Mouse (Mus musculus): ENCODE measurements around the gene Dnm1. TPM values are rescaled to one million over a fixed set of nuclear protein-coding genes. Genes with fewer than 3 reads are reported as not detected.

The Dnm1 gene
- polyA plus RNA-seq, 1 experiment from 2014 or later, result 23.5 TPM

DNA sequence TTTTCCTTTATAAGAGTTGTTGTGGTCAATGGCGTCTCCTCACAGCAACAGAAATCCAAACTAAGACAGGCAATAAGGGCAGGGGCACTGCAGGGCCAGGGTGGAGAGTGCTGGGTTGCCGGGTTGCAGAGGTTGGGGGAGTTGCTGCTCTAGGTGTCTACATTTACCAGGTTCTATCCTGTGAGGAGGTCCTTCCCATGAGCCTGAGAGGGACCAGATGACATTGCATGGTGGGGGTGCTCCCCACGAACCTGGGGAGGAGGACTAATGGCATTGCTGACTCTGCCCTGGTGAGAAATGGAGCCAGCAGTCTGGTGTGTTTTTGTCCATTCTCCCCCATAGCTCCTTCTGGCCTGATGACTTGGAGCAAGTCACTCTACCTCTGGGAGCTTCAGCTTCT is 4.6 kb upstream of the Dnm1 start:
- Histone ChIP-seq H3K27me3 (replicated peaks; ENCODE audit: low read depth, poor library complexity, severe bottlenecking) (no peaks in the 10 kb centered on the region), H3K9me3 (no peaks in the 10 kb centered on the region), H3K36me3 (replicated peaks) (no peaks in the 10 kb centered on the region), H3K4me3 (no peak overlapping the region), H3K4me1 (peaks cover 49% of the 10 kb centered on the region), H3K27ac (replicated peaks) (no peak overlapping the region)
- 76% methylated on average over 3 of the region's 3 CpGs for WGBS
- DNase-seq (ENCODE audit: low spot score), result no peak

GRCm38 (mm10) chr2:32356216-32356615 is 3.1 kb upstream of the Dnm1 start:
- WGBS, result 78% methylated on average over 10 of the region's 10 CpGs
- DNase-seq (ENCODE audit: low spot score), result no peak
- no peak overlapping the region for H3K4me3 ChIP-seq

DNA sequence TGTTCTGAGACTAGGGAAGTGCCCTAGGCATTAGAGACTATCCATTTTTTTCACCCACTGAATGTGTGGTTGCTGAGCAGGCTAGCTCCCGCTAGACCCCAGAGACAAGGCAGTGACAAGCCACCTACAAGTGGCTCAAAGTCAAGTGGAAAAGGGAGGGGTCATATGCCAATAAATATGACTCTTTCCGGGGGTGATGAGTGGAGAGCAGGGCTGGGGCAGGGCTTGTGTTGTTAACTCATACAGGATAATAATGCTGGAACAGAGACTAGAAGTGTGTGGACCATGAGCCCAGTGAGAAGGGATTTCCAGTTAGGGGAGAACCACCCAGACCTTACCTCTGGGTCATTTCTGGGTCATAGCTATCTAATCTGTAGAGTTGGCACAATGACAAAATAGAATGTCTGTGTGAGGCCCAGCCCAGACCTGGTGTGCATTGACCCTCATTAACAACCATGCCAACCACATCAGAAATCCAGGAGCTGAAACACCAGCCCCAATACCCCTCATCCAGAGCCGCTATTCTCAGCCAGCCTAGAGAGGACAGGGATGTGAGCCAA is 1.3 kb upstream of the Dnm1 start:
- Histone ChIP-seq H3K27ac (replicated peaks) (no peak overlapping the region), H3K4me1 (peaks cover 55% of the 10 kb centered on the region)
- 89% methylated on average over 3 of the region's 3 CpGs for WGBS

More at GRCm38 (mm10) chr2:32356216-32356615, 3.1 kb upstream of the Dnm1 start:
- Histone ChIP-seq H3K27ac (replicated peaks) (no peak overlapping the region), H3K4me1 (peaks cover 53% of the 10 kb centered on the region), H3K36me3 (replicated peaks) (no peaks in the 10 kb centered on the region), H3K27me3 (replicated peaks; ENCODE audit: low read depth, poor library complexity, severe bottlenecking) (peaks cover 12% of the 10 kb centered on the region), H3K9me3 (no peaks in the 10 kb centered on the region)

DNA sequence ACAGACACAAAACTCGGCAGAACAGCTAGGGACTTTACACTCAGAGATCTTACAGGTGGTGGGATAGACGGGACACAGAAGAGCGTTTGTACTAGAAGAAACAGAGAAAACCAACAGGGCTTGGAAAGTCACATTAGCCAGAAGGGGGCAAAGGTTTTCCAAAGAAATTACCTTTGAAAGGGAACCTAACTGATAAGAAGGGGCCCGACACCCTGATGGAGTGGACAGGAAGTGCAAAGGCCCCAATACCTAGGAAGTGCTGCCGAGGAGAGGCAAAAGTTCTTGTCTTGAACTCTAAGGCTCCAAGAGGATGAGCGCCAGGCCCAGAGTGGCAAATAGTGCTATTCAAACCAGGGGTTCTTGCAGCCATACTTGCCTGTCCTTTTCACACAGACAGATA is 698 bp upstream of the Dnm1 start:
- peak overlapping the region; percentile 79; the same call in 1 of the 2 replicates for H3K4me3 ChIP-seq
- H3K4me1 ChIP-seq, result peaks cover 53% of the 10 kb centered on the region
- peak overlapping the region; percentile 89; the same call in 1 of the 2 replicates for H3K27ac ChIP-seq (replicated peaks)
- H3K36me3 ChIP-seq (replicated peaks), result peaks cover 19% of the 10 kb centered on the region
- peaks cover 21% of the 10 kb centered on the region for H3K27me3 ChIP-seq (replicated peaks; ENCODE audit: low read depth, poor library complexity, severe bottlenecking)
- 69% methylated on average over 6 of the region's 6 CpGs for WGBS
- H3K9me3 ChIP-seq, result no peaks in the 10 kb centered on the region
- no peak for DNase-seq (ENCODE audit: low spot score)

More for the DNA sequence above, 1.3 kb upstream of the Dnm1 start:
- Histone ChIP-seq H3K4me3 (no peak overlapping the region), H3K9me3 (no peaks in the 10 kb centered on the region), H3K36me3 (replicated peaks) (peaks cover 13% of the 10 kb centered on the region), H3K27me3 (replicated peaks; ENCODE audit: low read depth, poor library complexity, severe bottlenecking) (peaks cover 21% of the 10 kb centered on the region)
- no peak for DNase-seq (ENCODE audit: low spot score)

- Histone ChIP-seq H3K9me3 (no peaks in the 10 kb centered on the region), H3K4me1 (peaks cover 49% of the 10 kb centered on the region), H3K27me3 (replicated peaks; ENCODE audit: low read depth, poor library complexity, severe bottlenecking) (peaks cover 21% of the 10 kb centered on the region), H3K27ac (replicated peaks) (peak within 1 kb of the TSS; percentile 89), H3K4me3 (peak within 1 kb of the TSS; percentile 79), H3K36me3 (replicated peaks) (peaks cover 30% of the 10 kb centered on the region)
- peak; percentile 72 for DNase-seq (ENCODE audit: low spot score)
- under 1% methylated on average over 52 of the region's 52 CpGs for WGBS
Measured at GRCm38 (mm10) chr2:32352151-32353006, 759 bp downstream of the Dnm1 start, which contains the start of gene Ciz1. Ciz1 (plus strand) TSS chr2:32352327.

- H3K9me3 ChIP-seq, result no peaks in the 10 kb centered on the region
- WGBS, result 57% methylated on average over 9 of the region's 9 CpGs
- H3K4me3 ChIP-seq, result peak overlapping the region; percentile 79
- peaks cover 21% of the 10 kb centered on the region for H3K27me3 ChIP-seq (replicated peaks; ENCODE audit: low read depth, poor library complexity, severe bottlenecking)
- peaks cover 36% of the 10 kb centered on the region for H3K36me3 ChIP-seq (replicated peaks)
- H3K4me1 ChIP-seq, result peaks cover 48% of the 10 kb centered on the region
- no peak for DNase-seq (ENCODE audit: low spot score)
- peak overlapping the region; percentile 89 for H3K27ac ChIP-seq (replicated peaks)
Measured at GRCm38 (mm10) chr2:32351471-32351961, 1.6 kb downstream of the Dnm1 start.

GRCm38 (mm10) chr2:32350471-32351051 is 2.6 kb downstream of the Dnm1 start:
- H3K27ac ChIP-seq (replicated peaks), result 0 out of 2 replicates have a peak overlapping the region, but pooled peaks have one; percentile 1
- H3K4me3 ChIP-seq, result peak overlapping the region; percentile 79; the same call in 1 of the 2 replicates

DNA sequence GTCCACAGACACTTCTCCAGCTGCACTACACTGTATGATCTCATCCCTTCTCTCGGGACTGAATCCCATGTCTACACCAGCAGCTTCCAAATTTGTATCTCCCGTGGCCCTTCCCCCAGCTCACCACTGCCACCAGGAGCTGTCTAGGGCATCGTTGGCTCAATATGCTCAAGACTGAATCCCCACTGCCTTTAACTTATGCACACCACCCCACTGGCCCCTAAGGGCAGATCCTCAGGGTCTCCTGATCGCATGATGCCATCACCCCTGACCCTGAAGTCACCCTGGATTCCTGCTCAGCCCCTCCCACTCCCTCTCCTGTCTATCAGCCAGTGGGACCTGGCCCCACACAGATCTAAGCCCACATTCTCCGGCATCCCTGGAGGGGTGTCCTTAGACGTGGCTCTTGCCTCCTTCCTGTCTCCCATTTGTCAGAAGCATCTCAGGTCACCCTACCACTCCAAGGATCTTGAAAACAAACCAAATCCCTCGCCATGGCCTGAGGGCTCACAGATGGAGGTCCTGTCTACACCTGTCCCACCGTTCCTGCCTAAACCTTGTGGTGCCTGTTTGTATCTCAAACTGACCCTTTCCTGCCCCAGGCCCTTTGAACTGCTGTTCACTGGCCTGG is 3.4 kb downstream of the Dnm1 start:
- no peak for DNase-seq (ENCODE audit: low spot score)
- 0 out of 2 replicates have a peak overlapping the region, but pooled peaks have one; percentile 8 for H3K4me3 ChIP-seq
- peaks cover 44% of the 10 kb centered on the region for H3K36me3 ChIP-seq (replicated peaks)
- peaks cover 48% of the 10 kb centered on the region for H3K4me1 ChIP-seq
- no peak overlapping the region for H3K27ac ChIP-seq (replicated peaks)
- H3K27me3 ChIP-seq (replicated peaks; ENCODE audit: low read depth, poor library complexity, severe bottlenecking), result peaks cover 21% of the 10 kb centered on the region
- 57% methylated on average over 8 of the region's 8 CpGs for WGBS
- H3K9me3 ChIP-seq, result no peaks in the 10 kb centered on the region

More at GRCm38 (mm10) chr2:32350471-32351051, 2.6 kb downstream of the Dnm1 start:
- H3K4me1 ChIP-seq, result peaks cover 48% of the 10 kb centered on the region
- no peak for DNase-seq (ENCODE audit: low spot score)
- peaks cover 39% of the 10 kb centered on the region for H3K36me3 ChIP-seq (replicated peaks)
- no peaks in the 10 kb centered on the region for H3K9me3 ChIP-seq
- H3K27me3 ChIP-seq (replicated peaks; ENCODE audit: low read depth, poor library complexity, severe bottlenecking), result peaks cover 21% of the 10 kb centered on the region
- 53% methylated on average over 13 of the region's 13 CpGs for WGBS

- H3K27me3 ChIP-seq (replicated peaks; ENCODE audit: low read depth, poor library complexity, severe bottlenecking), result peaks cover 21% of the 10 kb centered on the region
- no peak overlapping the region for H3K27ac ChIP-seq (replicated peaks)
- DNase-seq (ENCODE audit: low spot score), result no peak
- no peaks in the 10 kb centered on the region for H3K9me3 ChIP-seq
- H3K36me3 ChIP-seq (replicated peaks), result peaks cover 53% of the 10 kb centered on the region
- peaks cover 41% of the 10 kb centered on the region for H3K4me1 ChIP-seq
- no peak overlapping the region for H3K4me3 ChIP-seq
- 88% methylated on average over 11 of the region's 11 CpGs for WGBS
Measured at GRCm38 (mm10) chr2:32348311-32348710, 4.8 kb downstream of the Dnm1 start.

GRCm38 (mm10) chr2:32347019-32347418 is 6.1 kb downstream of the Dnm1 start:
- Histone ChIP-seq H3K9me3 (no peaks in the 10 kb centered on the region), H3K27ac (replicated peaks) (no peak overlapping the region)
- WGBS, result 75% methylated on average over 6 of the region's 6 CpGs

DNA sequence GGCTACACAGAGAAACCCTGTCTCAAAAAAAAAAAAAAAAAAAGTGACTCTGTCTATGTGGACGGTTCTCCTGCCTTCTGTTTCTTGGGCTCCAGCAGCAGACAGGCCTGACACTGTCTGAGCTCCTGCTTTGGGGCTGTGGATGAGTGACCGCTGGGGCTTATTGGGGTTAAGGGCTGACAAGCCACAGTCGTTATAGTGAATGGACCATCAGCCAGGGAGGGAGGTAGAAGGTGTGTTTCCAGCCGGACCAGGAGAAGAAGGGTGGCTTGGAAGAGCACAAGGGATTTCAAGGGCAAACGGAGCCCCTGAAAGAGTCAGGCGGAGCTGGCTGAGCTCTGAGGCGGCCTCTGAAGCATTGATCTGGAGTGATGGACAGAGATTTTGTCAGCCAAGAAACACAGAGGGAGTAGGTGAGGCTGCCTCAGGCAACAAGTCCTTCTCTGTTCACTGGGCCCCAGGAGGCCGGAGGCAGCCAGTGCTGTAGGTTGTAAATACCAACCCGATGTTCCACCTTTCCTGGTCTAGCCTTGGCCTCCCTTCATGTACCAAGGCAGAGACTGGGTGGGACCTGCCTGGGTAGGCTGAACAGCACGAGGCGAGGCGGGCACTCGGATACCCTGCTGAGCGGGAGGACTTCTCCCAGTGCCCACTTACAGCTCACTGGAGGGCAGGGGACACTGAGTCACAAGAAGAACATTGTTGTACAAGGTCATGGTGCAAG is 8.4 kb downstream of the Dnm1 start:
- DNase-seq (ENCODE audit: low spot score), result no peak
- Histone ChIP-seq H3K27me3 (replicated peaks; ENCODE audit: low read depth, poor library complexity, severe bottlenecking) (peaks cover 6% of the 10 kb centered on the region; the same call in 1 of the 2 replicates), H3K4me1 (peaks cover 27% of the 10 kb centered on the region), H3K9me3 (no peaks in the 10 kb centered on the region), H3K4me3 (no peak overlapping the region), H3K27ac (replicated peaks) (no peak overlapping the region), H3K36me3 (replicated peaks) (peaks cover 57% of the 10 kb centered on the region)
- WGBS, result 70% methylated on average over 14 of the region's 14 CpGs

More at GRCm38 (mm10) chr2:32347019-32347418, 6.1 kb downstream of the Dnm1 start:
- Histone ChIP-seq H3K4me3 (no peak overlapping the region), H3K27me3 (replicated peaks; ENCODE audit: low read depth, poor library complexity, severe bottlenecking) (peaks cover 17% of the 10 kb centered on the region), H3K4me1 (peaks cover 36% of the 10 kb centered on the region), H3K36me3 (replicated peaks) (peaks cover 58% of the 10 kb centered on the region)
- no peak for DNase-seq (ENCODE audit: low spot score)
